Mouse (Mus musculus) myocyte (in vitro differentiated cells): ENCODE measurements around the gene Klk7.

Experiments
- POLR2A ChIP-seq: IDR thresholded peaks from one replicate; pipeline ENCODE4 v1.6.1; 2011; ENCODE audit warnings: low read depth, mild to moderate bottlenecking, control low read depth, moderate library complexity; ENCODE audit not compliant: insufficient read length
- POLR2AphosphoS2 ChIP-seq: IDR thresholded peaks from one replicate; pipeline ENCODE4 v1.6.1; 2011; ENCODE audit warnings: low read depth, control low read depth; ENCODE audit not compliant: insufficient read length

GRCm38 (mm10) chr7:43851616-43852015, 40.5 kb downstream of the Klk7 start:
- no peak for TF ChIP-seq POLR2AphosphoS2
- no peak for TF ChIP-seq POLR2A
